Mouse (Mus musculus) spleen, adult 2 months (tissue): ENCODE measurements around the gene Il12b.

Experiments
- CTCF ChIP-seq: fragments of 200-500 bp; IDR thresholded peaks from 2 replicates; pipeline ENCODE4 v1.5.1; 2011; ENCODE audit warnings: mild to moderate bottlenecking, inconsistent platforms; ENCODE audit not compliant: insufficient read depth, insufficient read length, insufficient replicate concordance; ENCODE audit errors: extremely low read depth
- POLR2A ChIP-seq: fragments of 200-500 bp; IDR thresholded peaks from 2 replicates; pipeline ENCODE4 v1.6.1; 2011; ENCODE audit warnings: low read depth, low read length, inconsistent platforms

- no peak for TF ChIP-seq CTCF
- TF ChIP-seq POLR2A = no peak
Observed at GRCm38 (mm10) chr11:44408626-44409025, 8.8 kb downstream of the Il12b start.
